Mouse (Mus musculus) frontal cortex, postnatal 14 days (tissue): ENCODE measurements around the gene Fbxo6.

ENCODE experiments used
- DNase-seq, 2 experiments: peaks; one replicate each; pipeline ENCODE4 v3.0.0; 2022; ENCODE audit warnings: low spot score in 2 of 2

Gene Fbxo6

DNA sequence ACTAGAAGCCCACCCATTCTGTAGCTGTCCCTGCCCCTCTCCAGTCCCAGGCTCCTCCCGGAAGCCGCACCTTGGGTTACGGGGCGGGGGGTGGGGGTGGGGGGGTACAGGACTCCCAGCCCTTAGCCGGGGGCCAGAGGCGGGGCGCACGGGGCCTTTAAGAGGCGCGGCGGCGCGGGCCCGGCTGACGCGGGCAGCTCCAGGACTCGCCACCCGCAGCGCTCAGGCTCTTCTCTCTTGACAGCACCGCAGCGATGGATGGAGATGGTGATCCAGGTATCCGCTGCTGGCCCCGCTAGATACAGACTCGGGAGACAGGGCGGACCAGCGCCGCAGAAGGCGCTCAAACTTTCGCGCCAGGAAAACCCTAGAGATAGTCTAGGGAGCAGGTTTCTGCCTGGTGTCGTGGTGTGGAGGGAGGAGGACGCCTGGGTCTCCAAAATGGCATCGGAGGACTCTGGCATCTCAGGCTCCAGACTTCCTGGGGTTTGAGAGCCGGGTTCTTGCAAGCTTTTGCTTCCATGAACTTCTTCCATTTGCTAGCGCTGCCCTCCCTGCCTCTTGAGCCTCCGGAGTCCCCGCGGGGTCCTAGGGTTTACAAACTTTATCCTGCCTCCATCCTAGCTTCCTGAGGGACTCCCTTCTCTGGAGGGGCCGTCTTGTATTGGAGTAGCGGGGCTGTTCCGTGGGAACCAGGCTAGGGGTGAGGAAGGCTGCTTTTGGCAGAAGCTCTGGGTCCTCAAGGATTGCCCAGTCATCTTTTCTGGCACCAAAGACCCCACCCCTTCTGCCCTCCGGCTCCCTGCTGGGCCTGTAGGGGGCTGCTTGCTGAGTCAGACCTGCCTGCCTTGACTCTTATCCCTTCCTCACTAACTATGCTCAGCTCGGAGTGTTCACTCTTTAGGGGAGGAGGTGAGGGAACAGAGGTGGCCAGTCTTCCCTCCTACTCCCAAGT lies 8.8 kb upstream of the Fbxo6 start, which contains the start of the genes Fbxo44 and Fbxo2:
TSS of gene Fbxo44 (minus strand) at position 47 of the 955 bp plus-strand sequence.
TSS of gene Fbxo2 (plus strand) at position 186 of the 955 bp plus-strand sequence.
- DNase-seq, result no peak

DNA sequence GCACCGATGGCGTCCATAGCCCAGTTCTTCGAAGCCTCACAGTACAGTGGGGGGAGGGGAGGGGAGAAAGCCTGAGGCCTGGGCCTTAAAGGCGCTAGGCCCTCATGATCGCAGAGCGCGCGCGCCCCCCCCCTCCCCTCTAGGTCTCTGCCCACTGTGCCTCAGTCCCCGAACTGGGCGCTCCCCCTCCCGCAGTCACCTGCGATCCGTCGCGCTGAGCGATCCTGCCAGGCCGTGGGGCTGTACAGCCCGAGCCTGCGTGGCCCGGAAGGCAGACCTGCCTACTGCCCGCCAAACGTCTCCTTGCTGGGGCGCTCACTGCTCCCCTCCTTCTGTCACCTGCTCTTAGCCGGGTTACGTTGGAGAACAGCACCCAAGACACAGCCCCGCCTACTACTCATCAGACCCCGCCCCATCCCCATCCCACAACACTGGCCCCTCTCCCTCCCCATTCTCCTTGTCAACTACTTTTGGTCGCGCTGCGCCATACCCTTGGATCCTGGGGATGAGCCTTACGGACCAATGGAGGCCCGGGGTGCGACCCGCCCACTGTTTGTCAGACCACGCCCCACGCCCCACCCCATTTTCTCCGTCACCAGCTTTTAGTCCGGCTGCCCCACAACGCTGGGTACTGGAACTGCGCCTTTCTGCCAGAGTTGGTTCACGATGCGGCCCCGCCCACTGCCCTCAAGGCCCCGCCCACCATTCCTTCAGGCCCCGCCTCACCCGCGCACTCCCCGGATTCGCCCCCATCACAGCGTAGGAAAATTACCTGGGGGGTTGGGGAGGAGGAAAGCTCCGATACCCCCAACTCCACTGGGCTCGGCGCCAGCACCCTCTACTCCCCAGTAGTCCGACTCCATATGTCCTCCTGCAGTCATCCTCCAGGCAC lies 7.8 kb upstream of the Fbxo6 start:
- DNase-seq, result peak; percentile 97

DNA sequence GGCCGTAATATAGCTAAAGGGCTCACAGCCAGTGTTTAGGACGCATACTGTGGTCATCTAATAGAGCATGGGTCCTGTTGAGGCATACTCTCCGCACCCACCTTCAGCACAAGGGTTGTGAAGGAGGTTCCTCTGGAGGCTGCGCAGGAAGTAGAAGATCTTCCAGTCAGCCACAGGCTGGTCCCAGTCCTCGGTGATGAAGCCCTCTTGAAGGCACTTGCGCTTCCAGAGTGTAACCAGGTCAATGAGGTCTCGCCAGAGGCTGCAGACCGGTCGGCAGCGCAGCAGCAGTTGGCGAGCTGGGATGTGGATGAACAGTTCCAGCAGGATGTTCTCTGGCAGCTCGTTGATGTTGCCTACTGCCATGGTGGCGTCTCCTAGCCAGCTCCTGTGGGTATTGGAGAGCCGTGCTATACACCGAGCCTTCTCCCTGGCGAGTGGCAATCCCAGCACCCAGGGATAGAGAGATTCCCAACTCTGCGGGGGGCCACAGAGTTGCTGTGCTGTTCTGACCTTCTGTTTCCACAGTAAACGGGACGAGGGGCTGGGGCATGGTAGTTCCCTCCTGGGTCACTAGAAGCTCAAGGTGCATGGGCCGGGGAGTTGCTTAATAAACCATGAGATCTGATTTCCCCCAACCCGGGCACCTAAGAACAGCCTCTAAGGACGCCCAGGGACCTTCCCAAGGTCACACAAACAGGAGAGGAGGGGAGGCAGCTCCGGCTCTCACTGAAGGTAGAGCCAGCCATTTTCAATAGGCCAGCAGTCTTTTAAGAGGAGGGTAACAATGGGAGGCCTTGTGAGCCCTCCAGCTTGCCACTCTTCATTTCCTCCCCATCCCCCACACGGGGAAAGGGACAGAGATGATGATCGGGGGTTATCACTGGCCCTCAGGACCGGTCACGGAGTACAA lies 6.8 kb upstream of the Fbxo6 start:
- DNase-seq, result no peak

DNA sequence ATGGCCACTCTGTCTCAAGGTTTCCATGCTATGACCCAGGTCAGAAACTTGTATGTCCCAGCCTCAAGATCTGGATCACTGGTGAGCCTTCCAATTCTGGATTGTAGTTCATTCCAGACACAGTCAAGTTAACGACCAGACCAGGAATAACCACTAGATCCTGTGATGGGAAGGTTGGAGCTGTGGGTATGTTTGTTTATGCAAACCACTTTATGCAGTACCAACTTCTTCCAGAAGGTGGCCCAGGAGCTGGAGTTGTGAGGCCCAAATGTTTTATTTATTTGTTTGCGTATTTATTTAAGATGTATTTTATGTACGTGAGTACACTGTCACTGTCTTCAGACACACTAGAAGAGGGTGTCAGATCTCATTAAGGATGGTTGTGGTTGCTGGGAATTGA lies 3.0 kb upstream of the Fbxo6 start:
- no peak for DNase-seq

DNA sequence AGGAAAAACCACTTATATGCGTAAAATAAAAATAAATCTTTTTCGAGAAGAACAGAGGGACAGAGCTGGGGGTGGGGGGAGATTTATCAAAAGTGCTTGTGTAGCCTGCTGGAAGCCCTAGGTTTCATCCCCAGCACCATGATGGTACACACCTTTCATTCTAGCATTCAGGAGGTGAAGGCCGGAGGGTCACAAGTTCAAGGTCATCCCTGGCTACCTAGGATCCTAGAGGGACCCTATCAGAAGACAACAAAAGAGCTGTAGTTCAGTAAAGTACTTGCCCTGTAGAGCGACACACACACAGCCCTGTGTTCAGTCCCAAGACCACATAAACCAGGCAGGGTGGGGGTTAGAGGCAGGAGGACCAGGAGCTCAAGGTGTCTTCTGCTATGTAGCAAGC lies 2.1 kb upstream of the Fbxo6 start:
- no peak for DNase-seq

DNA sequence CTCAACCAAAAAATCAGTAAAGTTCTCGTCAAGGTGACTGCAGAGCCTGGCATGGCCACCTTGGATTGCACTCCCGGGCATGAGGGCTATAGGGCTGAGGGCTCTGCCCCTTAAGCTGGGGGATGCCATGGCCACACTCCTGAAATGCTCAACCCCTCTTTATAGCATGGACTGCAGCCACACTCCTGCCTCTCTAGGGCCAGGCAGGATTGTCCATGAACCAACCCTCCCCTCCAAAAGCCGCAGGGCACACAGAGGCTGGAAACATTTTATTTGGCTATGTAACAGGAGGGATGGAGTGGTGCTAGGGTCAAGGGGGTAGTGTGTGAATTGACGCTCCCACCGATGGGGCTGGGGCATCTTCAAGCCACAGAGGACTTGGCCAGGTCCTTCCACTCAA lies 607 bp upstream of the Fbxo6 start:
- no peak for DNase-seq

DNA sequence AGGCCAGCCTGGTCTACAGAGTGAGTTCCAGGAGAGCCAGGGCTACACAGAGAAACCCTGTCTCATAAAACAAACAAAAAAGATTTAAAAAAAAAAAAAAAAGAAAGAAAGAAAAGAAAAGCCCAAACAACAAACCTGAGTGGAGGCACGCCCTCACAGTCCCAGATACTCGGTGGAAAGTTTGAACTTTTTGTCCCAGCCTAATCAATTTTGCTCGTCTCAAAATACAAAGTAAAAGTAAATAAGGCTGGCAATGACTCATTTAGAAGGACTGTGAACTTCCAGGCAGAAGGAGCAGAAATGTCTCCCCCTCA lies 1.0 kb downstream of the Fbxo6 start:
- DNase-seq, result no peak

DNA sequence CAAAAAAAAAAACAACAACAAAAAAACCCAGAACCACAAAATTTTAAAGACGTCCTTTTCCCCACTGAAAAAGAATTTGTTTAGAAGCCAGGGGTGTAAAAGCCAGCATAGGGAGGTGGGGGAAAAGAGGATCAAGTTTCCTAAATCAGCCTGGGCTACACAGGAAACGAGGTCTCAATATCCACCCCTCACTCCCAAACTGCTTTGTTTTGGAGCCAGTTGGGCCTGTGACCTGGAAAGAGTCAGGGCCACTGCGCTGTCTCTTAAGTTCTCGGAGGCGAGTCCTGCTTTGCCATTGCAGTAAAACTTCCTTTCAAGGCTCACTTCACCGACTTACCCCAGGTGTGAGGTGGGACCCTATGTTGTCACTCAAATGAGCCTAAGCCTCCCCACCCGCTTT lies 1.7 kb downstream of the Fbxo6 start:
- DNase-seq, result no peak

DNA sequence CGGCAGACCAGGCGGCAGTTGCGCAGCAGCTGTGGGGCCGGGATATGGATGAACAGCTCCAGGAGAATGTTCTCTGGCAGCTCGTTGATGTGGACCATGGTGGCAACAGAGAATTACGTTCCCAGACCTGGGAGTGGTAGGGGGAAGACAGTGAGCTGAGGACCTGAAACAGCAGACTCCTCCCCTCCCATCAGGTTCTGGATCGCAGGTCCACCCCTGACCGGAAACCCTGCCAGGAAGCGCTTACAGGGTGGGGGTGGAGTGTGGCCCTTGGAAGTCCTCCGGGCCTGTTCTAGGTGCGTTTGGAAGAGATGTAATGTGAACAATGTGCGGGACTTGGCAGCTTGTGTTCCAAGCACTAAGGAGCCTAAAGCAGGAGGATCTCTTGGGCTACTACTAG lies 2.4 kb downstream of the Fbxo6 start:
- no peak for DNase-seq

DNA sequence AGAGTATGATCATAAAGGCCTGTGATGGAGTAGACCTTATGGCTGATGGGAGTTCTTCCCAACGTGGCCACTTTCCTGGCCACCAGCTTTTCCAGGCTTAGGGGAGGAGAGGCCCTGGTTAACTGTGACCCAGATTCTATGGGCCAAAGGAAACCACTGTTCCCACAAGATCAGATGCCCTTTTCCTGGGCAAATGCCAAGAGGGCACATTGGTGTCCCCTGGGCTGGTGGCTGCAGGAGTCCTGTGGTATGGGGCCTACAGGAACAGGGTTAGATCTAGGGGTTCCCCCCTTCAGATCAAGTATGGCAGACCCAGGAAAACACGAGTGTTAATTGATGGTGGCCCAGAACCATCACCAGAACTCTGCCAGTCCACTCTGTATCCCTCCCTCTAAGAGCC lies 4.2 kb downstream of the Fbxo6 start:
- DNase-seq, result no peak

DNA sequence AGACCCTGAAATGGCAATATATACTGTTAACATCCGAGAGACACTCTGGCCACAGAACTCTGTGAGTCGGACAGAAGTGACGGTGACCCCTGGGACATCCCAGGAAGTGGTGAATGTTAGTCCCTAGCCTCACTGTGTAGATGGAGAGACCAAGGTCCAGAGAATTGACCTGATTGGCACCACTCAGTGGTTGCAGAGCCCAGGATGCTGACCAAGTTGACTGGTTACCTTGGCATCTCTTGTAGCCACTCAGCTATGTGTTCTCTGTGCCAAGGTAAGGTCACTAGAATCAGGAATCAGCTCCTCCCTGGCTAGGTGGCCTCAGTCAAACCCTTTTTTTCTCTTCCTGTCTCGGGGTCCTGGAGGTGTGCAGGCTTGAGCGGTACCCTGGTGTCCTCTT lies 8.2 kb downstream of the Fbxo6 start:
- no peak for DNase-seq

DNA sequence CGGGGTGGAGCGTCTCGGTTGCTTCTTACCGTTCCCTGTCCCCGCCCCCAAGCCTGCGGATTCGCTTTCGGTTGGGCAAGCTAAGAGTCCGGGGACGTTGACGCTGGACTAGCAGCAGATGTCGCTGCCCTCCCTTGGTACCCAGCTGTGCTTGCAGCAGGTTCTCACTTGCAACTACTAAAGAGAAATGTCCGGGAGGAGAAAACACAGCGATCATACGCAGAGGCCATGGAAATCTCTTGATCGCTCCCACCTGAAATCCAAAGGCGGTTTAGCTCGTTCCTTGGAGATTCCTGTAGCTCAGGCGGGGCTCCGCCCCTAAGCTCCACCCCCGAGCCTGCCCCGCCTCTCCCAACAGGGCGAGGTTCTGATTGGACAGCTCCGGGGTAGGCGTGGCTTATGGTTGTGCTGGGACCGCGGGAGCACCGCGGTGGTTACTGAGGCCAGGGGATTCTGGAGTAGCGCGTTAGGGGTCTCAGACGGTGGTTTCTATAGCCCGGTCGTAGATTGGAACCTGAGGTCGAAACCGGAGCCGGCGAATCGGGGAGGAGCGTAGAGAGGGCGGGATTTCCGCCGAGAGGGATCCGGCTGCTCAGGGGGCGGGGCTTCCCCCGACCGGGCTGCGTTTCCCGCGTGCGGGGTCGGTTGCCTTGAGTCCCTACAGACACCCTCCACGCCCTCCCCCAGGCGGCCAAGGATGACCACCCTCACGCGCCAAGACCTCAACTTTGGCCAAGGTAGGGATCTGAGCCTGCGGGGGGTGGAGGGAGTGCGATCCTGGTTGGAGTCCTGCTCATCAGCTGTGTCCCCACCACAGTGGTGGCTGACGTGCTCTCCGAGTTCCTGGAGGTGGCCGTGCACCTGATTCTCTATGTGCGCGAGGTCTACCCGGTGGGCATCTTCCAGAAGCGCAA lies 11.6 kb downstream of the Fbxo6 start:
- DNase-seq, result peak; percentile 88 to 93

DNA sequence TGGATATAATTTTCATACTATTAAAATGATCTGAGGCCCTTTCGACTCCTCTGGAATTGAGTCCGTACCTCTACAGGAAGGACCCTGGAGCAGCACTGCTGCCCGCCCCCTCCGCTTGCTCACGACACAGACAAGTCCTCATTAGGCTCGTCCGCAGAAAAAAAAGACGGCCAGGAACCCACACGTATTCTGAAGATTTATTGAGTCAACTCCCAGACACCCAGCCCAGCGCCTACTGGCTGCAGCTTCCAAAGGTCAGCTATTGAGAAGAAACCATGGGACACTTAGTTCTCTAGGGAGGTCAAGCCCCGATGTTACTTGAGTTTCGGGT lies 12.2 kb downstream of the Fbxo6 start:
- DNase-seq, result no peak

DNA sequence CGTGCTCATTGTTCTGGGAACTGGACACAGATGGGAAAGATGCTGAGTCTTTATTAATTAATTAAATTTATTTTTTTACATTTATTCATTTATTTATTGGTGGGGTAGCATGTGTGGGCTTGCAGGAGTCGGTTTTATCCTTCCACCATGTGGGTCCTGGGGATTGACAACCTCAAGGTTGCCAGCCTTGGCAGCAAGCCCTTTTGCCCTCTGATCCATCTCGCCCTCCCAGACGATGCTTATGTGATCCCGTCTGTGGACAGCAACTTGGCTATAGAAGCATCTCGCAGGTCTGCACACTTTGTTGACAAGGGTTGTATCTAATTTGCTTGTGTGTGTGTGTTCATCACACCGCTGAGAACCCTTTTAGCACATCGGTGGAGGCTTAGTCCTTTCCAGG lies 14.4 kb downstream of the Fbxo6 start:
- DNase-seq, result no peak

DNA sequence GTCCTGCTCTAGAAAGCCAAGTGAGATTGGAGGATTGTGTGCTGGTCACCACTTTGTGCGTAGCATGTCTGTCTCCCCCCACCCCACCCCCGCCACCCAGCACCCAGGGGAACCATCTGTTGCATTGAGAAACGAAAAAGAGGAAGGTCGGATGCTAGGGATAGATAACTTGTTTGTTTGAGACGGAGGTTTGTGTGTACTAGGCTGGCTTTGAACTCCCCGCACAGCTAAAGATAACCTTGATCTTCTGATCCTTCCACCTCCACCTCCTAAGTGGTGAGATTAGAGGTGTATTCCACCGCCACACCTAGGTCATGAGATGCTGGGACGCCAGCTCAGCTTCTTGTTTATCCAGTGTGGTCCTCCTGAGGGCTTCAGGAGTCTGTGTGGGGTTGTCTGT lies 17.0 kb downstream of the Fbxo6 start:
- DNase-seq, result no peak

DNA sequence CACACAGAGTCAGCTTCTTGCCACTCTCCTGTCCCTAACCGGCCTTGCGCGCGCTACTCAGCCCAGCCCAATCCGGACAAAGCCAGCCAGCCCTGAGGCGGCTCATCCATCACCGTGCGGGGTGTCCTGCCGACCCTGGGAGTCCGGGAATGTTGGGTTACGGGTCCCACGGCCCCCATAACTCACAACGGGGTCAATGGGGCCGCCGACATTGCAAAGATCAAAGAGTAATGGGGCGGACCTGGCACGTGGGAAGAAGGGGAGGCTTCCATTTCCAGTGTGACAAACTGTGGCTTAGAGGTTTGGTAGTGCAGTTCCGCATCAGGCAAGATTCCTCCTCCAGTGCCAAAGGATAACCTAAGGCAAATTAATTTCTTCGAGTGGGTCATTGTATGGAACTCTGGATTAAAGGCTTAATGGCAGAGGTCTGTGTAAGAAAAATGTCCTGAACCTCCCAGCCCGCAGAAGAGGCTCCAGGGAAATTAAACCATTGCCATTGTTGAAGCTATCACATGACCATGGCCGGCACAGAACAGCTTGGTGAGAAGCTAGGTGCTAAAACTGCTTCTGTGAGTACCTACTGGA lies 20.4 kb downstream of the Fbxo6 start:
- no peak for DNase-seq

DNA sequence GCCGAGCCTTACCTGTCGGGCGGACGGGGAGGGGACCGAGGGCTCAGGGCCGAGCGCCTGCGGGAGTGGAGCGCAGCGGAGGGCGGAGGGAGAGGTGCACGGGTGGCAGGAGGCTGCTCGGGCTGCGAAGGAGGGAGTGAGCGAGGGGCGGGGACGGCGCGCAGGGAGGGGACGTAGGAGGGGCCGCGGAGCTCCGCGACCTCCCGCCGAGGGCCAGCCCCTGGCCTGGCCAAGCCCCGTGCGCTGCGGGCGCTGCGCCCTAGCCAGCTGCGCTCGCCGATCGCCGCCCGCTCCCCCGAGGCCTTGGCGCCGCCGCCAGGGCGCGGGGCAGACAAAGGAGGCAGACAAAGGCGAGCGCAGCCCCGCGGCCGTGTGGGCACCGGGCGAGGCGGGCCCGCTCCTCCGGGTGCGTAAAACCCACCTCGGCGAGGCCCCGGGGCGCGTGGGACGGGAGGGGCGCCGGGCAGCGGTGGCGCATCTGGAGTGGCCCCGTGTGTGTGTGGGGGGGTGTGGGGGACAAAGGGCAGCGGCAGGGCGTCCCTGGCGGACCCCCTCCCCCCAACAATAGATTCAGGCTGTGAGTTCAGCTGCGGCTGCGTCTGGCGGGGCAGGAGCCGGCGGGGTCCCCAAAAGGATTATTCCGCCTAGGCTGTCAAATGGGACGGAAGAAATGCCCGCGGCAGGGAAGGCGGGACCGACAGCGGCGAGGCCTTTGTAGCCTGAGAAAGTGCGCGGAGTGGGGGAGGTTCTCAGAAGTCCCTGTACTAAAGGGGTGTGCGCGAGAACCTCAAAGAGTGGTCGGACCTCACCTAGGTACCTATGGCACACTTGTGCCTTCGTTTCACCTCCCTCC lies 21.2 kb downstream of the Fbxo6 start, which contains the start of gene Draxin:
TSS of gene Draxin (minus strand) at position 138 of the 853 bp plus-strand sequence.
- DNase-seq, result peak in 1 of 2 experiments; percentile 4

DNA sequence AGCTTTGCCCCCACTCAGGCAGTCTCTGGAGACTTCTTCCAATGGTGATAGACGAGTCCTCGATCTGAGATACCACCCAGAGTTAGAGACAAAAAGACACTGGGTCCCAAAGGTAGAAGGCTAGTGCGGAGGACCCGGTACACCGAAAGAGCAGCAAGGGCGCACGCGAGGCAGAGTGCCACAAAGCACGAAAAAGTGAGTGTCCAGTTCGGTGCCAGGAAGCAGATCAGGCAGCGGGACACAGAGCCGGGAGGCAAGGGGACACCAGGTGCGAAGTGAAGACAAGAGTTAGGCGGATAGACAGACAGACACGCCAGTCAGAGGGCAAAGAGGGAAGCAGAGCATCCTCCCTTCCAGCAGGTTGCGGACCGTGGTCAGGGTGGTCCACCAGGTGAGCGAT lies 21.8 kb downstream of the Fbxo6 start, which contains the start of gene Mad2l2:
TSS of gene Mad2l2 (plus strand) at position 252 of the 400 bp plus-strand sequence.
- DNase-seq, result no peak

DNA sequence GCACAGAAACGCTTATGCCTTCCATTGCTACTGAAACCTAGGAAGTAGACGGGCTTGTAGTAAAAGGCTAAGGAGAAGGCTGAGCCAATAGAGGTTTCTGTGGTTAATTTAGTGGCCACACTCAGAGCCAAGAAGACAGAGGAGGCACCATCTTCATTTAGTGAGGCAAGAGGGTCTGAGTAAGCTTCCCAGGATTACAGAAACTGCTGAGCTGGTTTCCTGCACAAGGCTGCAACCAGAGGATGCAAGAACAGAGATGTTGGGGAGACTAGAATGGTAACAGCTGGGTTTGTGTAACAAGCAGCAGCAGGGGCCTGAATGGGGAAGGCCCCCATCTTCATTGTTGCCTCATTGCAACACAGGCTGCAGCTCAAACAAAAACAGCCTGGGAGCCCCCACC lies 23.3 kb downstream of the Fbxo6 start:
- no peak for DNase-seq
